Mouse (Mus musculus) heart, postnatal 0 days (tissue): ENCODE data around the gene Eno2. TPM values are rescaled to one million over a fixed set of nuclear protein-coding genes. Genes with fewer than 3 reads are reported as not detected.

Experiments used
- ATAC-seq: fragments of 200-750 bp; cut with Nextera tagmentation; 2 replicates; pipeline ENCODE4 v1.8.0; 2017; ENCODE audit warnings: low read depth, moderate number of reproducible peaks, moderate library complexity; ENCODE audit not compliant: insufficient read depth
- DNase-seq: peaks from one replicate; pipeline ENCODE4 v3.0.0-alpha.2; 2016; ENCODE audit warnings: low spot score
- H3K27ac ChIP-seq: fragments of 300-500 bp; sonication (generic); 2 replicates; pipeline ENCODE4 v1.5.1; 2014; ENCODE audit warnings: low read depth, mild to moderate bottlenecking
- H3K27me3 ChIP-seq: fragments of 300-500 bp; sonication (generic); 2 replicates; pipeline ENCODE4 v1.6.1; 2014; ENCODE audit warnings: low read length, mixed read lengths; ENCODE audit not compliant: control insufficient read depth, insufficient read depth
- H3K36me3 ChIP-seq: fragments of 300-500 bp; sonication (generic); replicated peaks from 2 replicates; pipeline ENCODE4 v1.6.1; 2014; ENCODE audit warnings: low read length, mixed read lengths; ENCODE audit not compliant: control insufficient read depth, insufficient read depth
- H3K4me1 ChIP-seq: fragments of 300-500 bp; sonication (generic); 2 replicates; pipeline ENCODE4 v1.6.1; 2014; ENCODE audit warnings: antibody characterized with exemption; ENCODE audit not compliant: control insufficient read depth, insufficient read depth
- H3K4me2 ChIP-seq: fragments of 300-500 bp; sonication (generic); 2 replicates; pipeline ENCODE4 v1.6.1; 2014; ENCODE audit warnings: low read depth, mild to moderate bottlenecking, low read length, moderate library complexity
- H3K4me3 ChIP-seq: fragments of 300-500 bp; sonication (generic); 2 replicates; pipeline ENCODE4 v1.5.1; 2014; ENCODE audit warnings: low read depth, low read length
- H3K9ac ChIP-seq: fragments of 300-500 bp; sonication (generic); replicated peaks from 2 replicates; pipeline ENCODE4 v1.6.1; 2014; ENCODE audit warnings: low read depth, low read length, mixed read lengths
- H3K9me3 ChIP-seq: fragments of 300-500 bp; sonication (generic); replicated peaks from 2 replicates; pipeline ENCODE4 v1.6.1; 2016; ENCODE audit warnings: low read length; ENCODE audit not compliant: control insufficient read depth
- CTCF ChIP-seq: IDR thresholded peaks from 2 replicates; pipeline ENCODE4 v1.5.1; 2016; ENCODE audit warnings: antibody characterized with exemption, control low read depth, low read depth
- EP300 ChIP-seq: IDR thresholded peaks from 2 replicates; pipeline ENCODE4 v1.6.1; 2016; ENCODE audit warnings: antibody characterized with exemption, low read depth
- WGBS: fragments of 180-500 bp; shearing (Covaris S2); extraction: QIAGEN DNeasy Blood & Tissue Kit; methylation state at CpG from one replicate; pipeline ENCODE4 v1.1.7; 2014; 5-methylcytosine and 5-hydroxymethylcytosine counted together
- polyA plus RNA-seq: library from polyadenylated mRNA; unstranded; fragments of >200 nt; fragmentation: Nextera tagmentation; extraction: Ambion mirVana; gene quantifications from 2 replicates; pipeline ENCODE4 v1.2.1, GENCODE M21; 2015
- total RNA-seq: library from RNA; depleted of rRNA; stranded (reverse); fragments of >200 nt; gene quantifications from 2 replicates; pipeline ENCODE4 v1.2.3, GENCODE M21; 2014; ENCODE audit warnings: low replicate concordance

Eno2 gene
- total and polyA plus RNA-seq, 2 experiments from 2014 or later = 1.5 to 1.7 TPM

GRCm38 (mm10) chr6:124814858-124815774 lies 45.6 kb upstream of the Eno2 start:
- no peak overlapping the region for H3K9ac ChIP-seq
- H3K4me1 ChIP-seq = peaks cover 13% of the 10 kb centered on the region; the same call in 1 of the 2 replicates
- H3K9me3 ChIP-seq = no peaks in the 10 kb centered on the region
- TF ChIP-seq EP300 (no peak), CTCF (no peak)
- peaks cover 68% of the 10 kb centered on the region for H3K36me3 ChIP-seq
- H3K27me3 ChIP-seq = no peaks in the 10 kb centered on the region
- no peak overlapping the region for H3K27ac ChIP-seq
- WGBS = 76% methylated on average over 9 of the region's 9 CpGs
- DNase-seq = no peak
- ATAC-seq = no peak
- no peak overlapping the region for H3K4me2 ChIP-seq
- no peak overlapping the region for H3K4me3 ChIP-seq

- Histone ChIP-seq H3K4me3 (peak overlapping the region; percentile 71), H3K4me2 (peak overlapping the region; percentile 79), H3K27me3 (no peaks in the 10 kb centered on the region), H3K27ac (peak overlapping the region; percentile 96; the same call in 1 of the 2 replicates), H3K36me3 (peaks cover 61% of the 10 kb centered on the region), H3K9me3 (no peaks in the 10 kb centered on the region), H3K9ac (peak overlapping the region; percentile 91; the same call in 1 of the 2 replicates), H3K4me1 (peaks cover 13% of the 10 kb centered on the region; the same call in 1 of the 2 replicates)
- DNase-seq = no peak
- 29% methylated on average over 8 of the region's 8 CpGs for WGBS
- no peak for ATAC-seq
- TF ChIP-seq EP300 = no peak
- TF ChIP-seq CTCF = no peak
These were observed 45.0 kb upstream of the Eno2 start for GRCm38 (mm10) chr6:124814448-124814847.

- no peaks in the 10 kb centered on the region for H3K27me3 ChIP-seq
- H3K9me3 ChIP-seq = no peaks in the 10 kb centered on the region
- 0 out of 2 replicates have a peak, but pooled peaks have one; percentile 24 for TF ChIP-seq EP300
- no peak for TF ChIP-seq CTCF
- H3K9ac ChIP-seq = peak within 1 kb of the TSS; percentile 91
- ATAC-seq (peak; percentile 89), DNase-seq (peak; percentile 97)
- peak within 1 kb of the TSS; percentile 96 for H3K27ac ChIP-seq
- WGBS = under 1% methylated on average over 22 of the region's 22 CpGs
- H3K36me3 ChIP-seq = peaks cover 56% of the 10 kb centered on the region
- H3K4me1 ChIP-seq = peaks cover 13% of the 10 kb centered on the region; the same call in 1 of the 2 replicates
- peak within 1 kb of the TSS; percentile 79 for H3K4me2 ChIP-seq
- peak within 1 kb of the TSS; percentile 71 for H3K4me3 ChIP-seq
These were observed 44.5 kb upstream of the Eno2 start, which contains the start of gene Tpi1 for GRCm38 (mm10) chr6:124813933-124814332. Gene Tpi1, minus strand, starts transcription at chr6:124814296.

GRCm38 (mm10) chr6:124813496-124813895 lies 44.0 kb upstream of the Eno2 start:
- ATAC-seq (peak; percentile 65), DNase-seq (peak; percentile 75)
- Histone ChIP-seq H3K4me3 (peak overlapping the region; percentile 71), H3K36me3 (peaks cover 52% of the 10 kb centered on the region), H3K4me2 (peak overlapping the region; percentile 79), H3K9me3 (no peaks in the 10 kb centered on the region), H3K4me1 (peaks cover 13% of the 10 kb centered on the region; the same call in 1 of the 2 replicates), H3K27me3 (no peaks in the 10 kb centered on the region), H3K27ac (peak overlapping the region; percentile 96), H3K9ac (peak overlapping the region; percentile 91)
- WGBS = under 1% methylated on average over 18 of the region's 18 CpGs
- TF ChIP-seq EP300 = no peak
- TF ChIP-seq CTCF = no peak

- H3K4me2 ChIP-seq = peak overlapping the region; percentile 79
- DNase-seq = no peak
- H3K4me1 ChIP-seq = peaks cover 17% of the 10 kb centered on the region
- ATAC-seq = no peak
- 12% methylated on average over 9 of the region's 9 CpGs for WGBS
- TF ChIP-seq CTCF (no peak), EP300 (no peak)
- H3K36me3 ChIP-seq = peaks cover 45% of the 10 kb centered on the region
- peak overlapping the region; percentile 71 for H3K4me3 ChIP-seq
- H3K9me3 ChIP-seq = no peaks in the 10 kb centered on the region
- H3K27me3 ChIP-seq = no peaks in the 10 kb centered on the region
- peak overlapping the region; percentile 91 for H3K9ac ChIP-seq
- H3K27ac ChIP-seq = peak overlapping the region; percentile 96
These were observed 43.4 kb upstream of the Eno2 start for GRCm38 (mm10) chr6:124812848-124813247.
